Mouse (Mus musculus) CD4-positive helper T cell, adult 2 months (primary cell): ENCODE data around the gene F13a1.

Experiments
- DNase-seq: peaks from one replicate; pipeline ENCODE4 v3.0.0-alpha.2; 2012; ENCODE audit warnings: low read depth, missing footprints, low spot score

The F13a1 gene

GRCm38 (mm10) chr13:36954937-36955336 is 95.1 kb downstream of the F13a1 start:
- DNase-seq, result peak; percentile 44

- DNase-seq, result no peak
Measured at GRCm38 (mm10) chr13:36953676-36954075, 96.4 kb downstream of the F13a1 start.

GRCm38 (mm10) chr13:36941891-36942290 is 108.2 kb downstream of the F13a1 start:
- no peak for DNase-seq

GRCm38 (mm10) chr13:36932066-36932465 is 118.0 kb downstream of the F13a1 start:
- DNase-seq, result no peak

- DNase-seq, result no peak
Measured at GRCm38 (mm10) chr13:36919737-36920136, 130.3 kb downstream of the F13a1 start.

- DNase-seq, result no peak
Measured at GRCm38 (mm10) chr13:36903885-36904284, 146.2 kb downstream of the F13a1 start.

- peak; percentile 4 for DNase-seq
Measured at GRCm38 (mm10) chr13:36903447-36903846, 146.6 kb downstream of the F13a1 start.

GRCm38 (mm10) chr13:36901603-36902002 is 148.4 kb downstream of the F13a1 start:
- DNase-seq, result no peak

- DNase-seq, result no peak
Measured at GRCm38 (mm10) chr13:36901016-36901415, 149.0 kb downstream of the F13a1 start.

- DNase-seq, result no peak
Measured at GRCm38 (mm10) chr13:36896061-36896460, 154.0 kb downstream of the F13a1 start.

- no peak for DNase-seq
Measured at GRCm38 (mm10) chr13:36893762-36894161, 156.3 kb downstream of the F13a1 start.

GRCm38 (mm10) chr13:36892216-36892615 is 157.8 kb downstream of the F13a1 start:
- DNase-seq, result no peak

- DNase-seq, result peak; percentile 48
Measured at GRCm38 (mm10) chr13:36885973-36886372, 164.1 kb downstream of the F13a1 start.

GRCm38 (mm10) chr13:36839111-36839510 is 210.9 kb downstream of the F13a1 start:
- no peak for DNase-seq
